Mouse (Mus musculus) lung, postnatal 0 days (tissue): ENCODE results near the gene Itfg2. TPM values are rescaled to one million over a fixed set of nuclear protein-coding genes. Genes with fewer than 3 reads are reported as not detected.
A peak's percentile ranks its signal among the peaks of the same experiment; 100 is the strongest.

Experiments
- ATAC-seq: fragments of 200-750 bp; cut with Nextera tagmentation; 2 replicates; pipeline ENCODE4 v1.8.0; 2017; ENCODE audit warnings: moderate library complexity
- DNase-seq: peaks from one replicate; pipeline ENCODE4 v3.0.0-alpha.2; 2016; ENCODE audit warnings: low spot score
- H3K27ac ChIP-seq: fragments of 300-500 bp; sonication (generic); 2 replicates; pipeline ENCODE4 v1.5.1; 2014; ENCODE audit warnings: antibody characterized with exemption, mild to moderate bottlenecking, low read length, mixed read lengths
- H3K27me3 ChIP-seq: fragments of 300-500 bp; sonication (generic); replicated peaks from 2 replicates; pipeline ENCODE4 v1.6.1; 2014; ENCODE audit warnings: low read length, mixed read lengths; ENCODE audit not compliant: insufficient read depth
- H3K36me3 ChIP-seq: fragments of 300-500 bp; sonication (generic); 2 replicates; pipeline ENCODE4 v1.6.1; 2014; ENCODE audit warnings: low read length, mixed read lengths; ENCODE audit not compliant: insufficient read depth
- H3K4me1 ChIP-seq: fragments of 300-500 bp; sonication (generic); 2 replicates; pipeline ENCODE4 v1.6.1; 2014; ENCODE audit warnings: antibody characterized with exemption, low read depth, low read length, mixed read lengths; ENCODE audit not compliant: insufficient read depth
- H3K4me2 ChIP-seq: fragments of 300-500 bp; sonication (generic); replicated peaks from 2 replicates; pipeline ENCODE4 v1.6.1; 2014; ENCODE audit warnings: low read depth, mild to moderate bottlenecking, low read length, moderate library complexity, mixed read lengths
- H3K4me3 ChIP-seq: fragments of 300-500 bp; sonication (generic); 2 replicates; pipeline ENCODE4 v1.5.1; 2014; ENCODE audit warnings: low read depth, low read length
- H3K9ac ChIP-seq: fragments of 300-500 bp; sonication (generic); replicated peaks from 2 replicates; pipeline ENCODE4 v1.6.1; 2014; ENCODE audit warnings: low read depth, mild to moderate bottlenecking
- H3K9me3 ChIP-seq: fragments of 300-500 bp; sonication (generic); 2 replicates; pipeline ENCODE4 v1.6.1; 2016; ENCODE audit warnings: low read length, mixed read lengths
- CTCF ChIP-seq: IDR thresholded peaks from 2 replicates; pipeline ENCODE4 v1.5.1; 2016; ENCODE audit warnings: antibody characterized with exemption, mild to moderate bottlenecking
- EP300 ChIP-seq: IDR thresholded peaks from 2 replicates; pipeline ENCODE4 v1.6.1; 2016; ENCODE audit warnings: antibody characterized with exemption, mild to moderate bottlenecking, control low read depth
- WGBS: fragments of 180-500 bp; shearing (Covaris S2); extraction: QIAGEN DNeasy Blood & Tissue Kit; methylation state at CpG from one replicate; pipeline ENCODE4 v1.1.7; 2014; 5-methylcytosine and 5-hydroxymethylcytosine counted together
- polyA plus RNA-seq: library from polyadenylated mRNA; unstranded; fragments of >200 nt; fragmentation: Nextera tagmentation; extraction: Ambion mirVana; gene quantifications from 2 replicates; pipeline ENCODE4 v1.2.1, GENCODE M21; 2015

Gene Itfg2
- polyA plus RNA-seq, 1 experiment from 2014 or later: 19.8 TPM

GRCm38 (mm10) chr6:128399421-128400185 lies 25.1 kb downstream of the Itfg2 start:
- Histone ChIP-seq H3K36me3 (no peaks in the 10 kb centered on the region), H3K9ac (no peak overlapping the region; the same call in 1 of the 2 replicates), H3K4me2 (peak overlapping the region; percentile 52), H3K4me3 (peak overlapping the region; percentile 17; the same call in 1 of the 2 replicates), H3K4me1 (0 out of 2 replicates have a peak, but pooled peaks cover 5% of the 10 kb centered on the region), H3K27ac (no peak overlapping the region), H3K27me3 (no peaks in the 10 kb centered on the region), H3K9me3 (no peaks in the 10 kb centered on the region)
- TF ChIP-seq CTCF (no peak), EP300 (no peak)
- DNase-seq (peak; percentile 58), ATAC-seq (0 out of 2 replicates have a peak, but pooled peaks have one; percentile 38)
- WGBS: 25% methylated on average over 20 of the region's 21 CpGs

DNA sequence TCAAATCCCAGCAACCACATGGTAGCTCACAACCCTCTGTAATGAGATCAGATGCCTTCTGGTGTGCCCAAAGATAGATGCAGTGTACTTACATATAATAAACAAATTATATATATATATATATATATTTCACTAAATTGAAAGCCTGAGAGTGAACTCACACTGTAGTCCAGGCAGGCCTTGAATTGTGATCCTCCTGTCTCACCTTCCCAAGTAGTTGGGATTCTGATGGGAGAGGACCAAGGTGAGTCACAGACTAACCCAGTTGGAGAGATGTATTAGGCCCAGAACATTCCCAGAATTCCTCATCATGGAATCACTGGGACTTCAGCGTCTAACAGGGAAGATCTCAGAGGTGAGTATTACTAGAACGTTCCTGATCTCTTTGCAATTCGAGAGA lies 25.7 kb downstream of the Itfg2 start, which contains the start of gene Nrip2:
Nrip2 (plus strand) TSS at position 301 of the 400 bp plus-strand sequence.
- H3K9ac ChIP-seq: no peak within 1 kb of the TSS; the same call in 1 of the 2 replicates
- H3K27ac ChIP-seq: no peak within 1 kb of the TSS
- no peaks in the 10 kb centered on the region for H3K27me3 ChIP-seq
- TF ChIP-seq CTCF (no peak), EP300 (no peak)
- WGBS: 70% methylated on average over 3 of the region's 3 CpGs
- H3K4me2 ChIP-seq: peak within 1 kb of the TSS; percentile 52
- H3K4me3 ChIP-seq: peak within 1 kb of the TSS; percentile 17; the same call in 1 of the 2 replicates
- DNase-seq (no peak), ATAC-seq (no peak)
- H3K36me3 ChIP-seq: no peaks in the 10 kb centered on the region
- H3K9me3 ChIP-seq: no peaks in the 10 kb centered on the region
- H3K4me1 ChIP-seq: 0 out of 2 replicates have a peak, but pooled peaks cover 5% of the 10 kb centered on the region

- TF ChIP-seq CTCF: no peak
- no peak for TF ChIP-seq EP300
- no peaks in the 10 kb centered on the region for H3K36me3 ChIP-seq
- H3K4me3 ChIP-seq: no peak overlapping the region
- 66% methylated on average over 7 of the region's 7 CpGs for WGBS
- no peak overlapping the region for H3K9ac ChIP-seq
- no peak overlapping the region for H3K27ac ChIP-seq
- no peaks in the 10 kb centered on the region for H3K27me3 ChIP-seq
- ATAC-seq (no peak), DNase-seq (peak; percentile 24)
- H3K9me3 ChIP-seq: no peaks in the 10 kb centered on the region
- H3K4me2 ChIP-seq: no peak overlapping the region
- 0 out of 2 replicates have a peak, but pooled peaks cover 5% of the 10 kb centered on the region for H3K4me1 ChIP-seq
These were observed 27.0 kb downstream of the Itfg2 start for GRCm38 (mm10) chr6:128397574-128398261.

- Histone ChIP-seq H3K4me2 (no peak overlapping the region), H3K4me1 (no peaks in the 10 kb centered on the region), H3K9me3 (no peaks in the 10 kb centered on the region), H3K36me3 (no peaks in the 10 kb centered on the region), H3K9ac (no peak overlapping the region), H3K4me3 (no peak overlapping the region), H3K27ac (no peak overlapping the region), H3K27me3 (no peaks in the 10 kb centered on the region)
- 35% methylated on average over 1 of the region's 1 CpGs for WGBS
- ATAC-seq: no peak
- no peak for DNase-seq
- TF ChIP-seq CTCF (no peak), EP300 (no peak)
These were observed 34.0 kb downstream of the Itfg2 start for GRCm38 (mm10) chr6:128390683-128391082.

- ATAC-seq (no peak), DNase-seq (no peak)
- H3K27me3 ChIP-seq: no peaks in the 10 kb centered on the region
- no peak overlapping the region for H3K4me3 ChIP-seq
- H3K4me1 ChIP-seq: no peaks in the 10 kb centered on the region
- TF ChIP-seq EP300: no peak
- TF ChIP-seq CTCF: no peak
- H3K27ac ChIP-seq: no peak overlapping the region
- H3K36me3 ChIP-seq: no peaks in the 10 kb centered on the region
- no peak overlapping the region for H3K9ac ChIP-seq
- no peak overlapping the region for H3K4me2 ChIP-seq
- WGBS: 86% methylated on average over 1 of the region's 1 CpGs
- no peaks in the 10 kb centered on the region for H3K9me3 ChIP-seq
These were observed 35.5 kb downstream of the Itfg2 start for GRCm38 (mm10) chr6:128389185-128389584.

DNA sequence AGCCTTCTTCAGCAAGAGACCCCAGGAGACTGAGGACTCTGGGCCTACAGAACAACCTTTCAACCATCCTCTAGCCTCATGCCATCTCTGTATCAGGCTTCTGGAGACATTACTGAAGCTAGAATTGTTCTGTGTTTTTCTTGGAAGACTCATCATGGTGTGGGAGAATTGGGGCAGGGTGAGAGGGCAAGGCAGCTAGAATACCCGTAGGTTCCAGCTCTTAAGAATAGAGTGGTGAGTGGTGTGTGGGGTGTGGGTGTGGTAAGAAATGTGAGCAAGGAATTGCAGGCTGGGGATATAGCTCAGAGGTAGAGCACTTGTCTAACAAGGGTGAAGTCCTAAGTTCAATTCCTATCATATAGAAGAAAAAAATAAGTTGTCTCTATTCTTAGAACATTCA lies 39.7 kb downstream of the Itfg2 start:
- ATAC-seq: no peak
- no peaks in the 10 kb centered on the region for H3K27me3 ChIP-seq
- no peaks in the 10 kb centered on the region for H3K4me1 ChIP-seq
- no peak overlapping the region for H3K27ac ChIP-seq
- H3K36me3 ChIP-seq: no peaks in the 10 kb centered on the region
- no peak overlapping the region for H3K4me2 ChIP-seq
- TF ChIP-seq EP300 (no peak), CTCF (no peak)
- H3K9ac ChIP-seq: no peak overlapping the region
- WGBS: 55% methylated on average over 1 of the region's 1 CpGs
- no peak overlapping the region for H3K4me3 ChIP-seq
- DNase-seq: no peak
- no peaks in the 10 kb centered on the region for H3K9me3 ChIP-seq
